Mouse (Mus musculus): ENCODE data around the gene Stox2.

Gene Stox2

GRCm38 (mm10) chr8:47298460-47298859, 147.7 kb downstream of the Stox2 start:
- DNase-seq (ENCODE audit: low read depth, low spot score), result no peak

- no peak for DNase-seq (ENCODE audit: low read depth, low spot score)
These were observed 156.5 kb downstream of the Stox2 start for GRCm38 (mm10) chr8:47289641-47290040.

- peak; percentile 54 for DNase-seq (ENCODE audit: low read depth, low spot score)
These were observed 157.2 kb downstream of the Stox2 start for GRCm38 (mm10) chr8:47288866-47289541.

GRCm38 (mm10) chr8:47288131-47288865, 157.9 kb downstream of the Stox2 start:
- DNase-seq (ENCODE audit: low read depth, low spot score), result no peak

GRCm38 (mm10) chr8:47287641-47288130, 158.5 kb downstream of the Stox2 start:
- no peak for DNase-seq (ENCODE audit: low read depth, low spot score)

- no peak for DNase-seq (ENCODE audit: low read depth, low spot score)
These were observed 159.0 kb downstream of the Stox2 start for GRCm38 (mm10) chr8:47287201-47287621.

- no peak for DNase-seq (ENCODE audit: low read depth, low spot score)
These were observed 160.0 kb downstream of the Stox2 start for GRCm38 (mm10) chr8:47286081-47286700.

GRCm38 (mm10) chr8:47285435-47285834, 160.7 kb downstream of the Stox2 start:
- DNase-seq (ENCODE audit: low read depth, low spot score), result no peak

- no peak for DNase-seq (ENCODE audit: low read depth, low spot score)
These were observed 161.5 kb downstream of the Stox2 start for GRCm38 (mm10) chr8:47284329-47285326.

- DNase-seq (ENCODE audit: low read depth, low spot score), result no peak
These were observed 166.3 kb downstream of the Stox2 start for GRCm38 (mm10) chr8:47279898-47280297.

- no peak for DNase-seq (ENCODE audit: low read depth, low spot score)
These were observed 168.0 kb downstream of the Stox2 start for GRCm38 (mm10) chr8:47278211-47278610.

GRCm38 (mm10) chr8:47268931-47269330, 177.2 kb downstream of the Stox2 start:
- no peak for DNase-seq (ENCODE audit: low read depth, low spot score)

GRCm38 (mm10) chr8:47268062-47268822, 177.9 kb downstream of the Stox2 start:
- DNase-seq (ENCODE audit: low read depth, low spot score), result no peak

- no peak for DNase-seq (ENCODE audit: low read depth, low spot score)
These were observed 182.9 kb downstream of the Stox2 start for GRCm38 (mm10) chr8:47263070-47263843.

- no peak for DNase-seq (ENCODE audit: low read depth, low spot score)
These were observed 185.2 kb downstream of the Stox2 start for GRCm38 (mm10) chr8:47260751-47261474.

GRCm38 (mm10) chr8:47250832-47251231, 195.3 kb downstream of the Stox2 start:
- DNase-seq (ENCODE audit: low read depth, low spot score), result no peak

- DNase-seq (ENCODE audit: low read depth, low spot score), result no peak
These were observed 201.0 kb downstream of the Stox2 start for GRCm38 (mm10) chr8:47245116-47245515.

GRCm38 (mm10) chr8:47244202-47244601, 202.0 kb downstream of the Stox2 start:
- DNase-seq (ENCODE audit: low read depth, low spot score), result no peak

GRCm38 (mm10) chr8:47243631-47244030, 202.5 kb downstream of the Stox2 start:
- no peak for DNase-seq (ENCODE audit: low read depth, low spot score)
